Mouse (Mus musculus): ENCODE data around the gene Vkorc1l1. TPM values are rescaled to one million over a fixed set of nuclear protein-coding genes. Genes with fewer than 3 reads are reported as not detected.

Gene Vkorc1l1
- polyA plus RNA-seq, 1 experiment from 2014 or later = 13.3 TPM

Other genes with a start within 250 kb of the Vkorc1l1 start
- not detected in 2 replicates for gene Sept14, start 233.5 kb upstream of the Vkorc1l1 start, polyA plus RNA-seq (2015; fragmentation: Nextera tagmentation; extraction: Ambion mirVana)
- 152 and 161 TPM in 2 replicates for gene Mrps17, start 226.5 kb upstream of the Vkorc1l1 start, polyA plus RNA-seq (2015; fragmentation: Nextera tagmentation; extraction: Ambion mirVana)
- 398 and 419 TPM in 2 replicates for gene Nipsnap2, start 216.9 kb upstream of the Vkorc1l1 start, polyA plus RNA-seq (2015; fragmentation: Nextera tagmentation; extraction: Ambion mirVana)
- 27.7 and 33.4 TPM in 2 replicates for gene Psph, start 154.5 kb upstream of the Vkorc1l1 start, polyA plus RNA-seq (2015; fragmentation: Nextera tagmentation; extraction: Ambion mirVana)
- 16.3 and 21.4 TPM in 2 replicates for gene Sumf2, start 95.0 kb upstream of the Vkorc1l1 start, polyA plus RNA-seq (2015; fragmentation: Nextera tagmentation; extraction: Ambion mirVana)
- 1,037 and 1,041 TPM in 2 replicates for gene Chchd2, start 54.5 kb upstream of the Vkorc1l1 start, polyA plus RNA-seq (2015; fragmentation: Nextera tagmentation; extraction: Ambion mirVana)
- 2.3 TPM in 2 replicates for gene Zbed5, start 46.2 kb upstream of the Vkorc1l1 start, polyA plus RNA-seq (2015; fragmentation: Nextera tagmentation; extraction: Ambion mirVana)
- 1.9 and 2.2 TPM in 2 replicates for gene Phkg1, start 43.4 kb upstream of the Vkorc1l1 start, polyA plus RNA-seq (2015; fragmentation: Nextera tagmentation; extraction: Ambion mirVana)
- 1.7 and 2.3 TPM in 2 replicates for gene Nupr1l, start 33.4 kb upstream of the Vkorc1l1 start, polyA plus RNA-seq (2015; fragmentation: Nextera tagmentation; extraction: Ambion mirVana)
- gene Gusb, start 61.1 kb downstream of the Vkorc1l1 start, polyA plus RNA-seq (2015; fragmentation: Nextera tagmentation; extraction: Ambion mirVana) = 36.8 and 40.1 TPM in 2 replicates
- gene Asl, start 87.3 kb downstream of the Vkorc1l1 start, polyA plus RNA-seq (2015; fragmentation: Nextera tagmentation; extraction: Ambion mirVana) = 20.8 and 23.0 TPM in 2 replicates
- 24.4 and 26.2 TPM in 2 replicates for gene Crcp, start 87.3 kb downstream of the Vkorc1l1 start, polyA plus RNA-seq (2015; fragmentation: Nextera tagmentation; extraction: Ambion mirVana)
- gene Tpst1, start 131.4 kb downstream of the Vkorc1l1 start, polyA plus RNA-seq (2015; fragmentation: Nextera tagmentation; extraction: Ambion mirVana) = 26.5 and 27.6 TPM in 2 replicates
- gene Kctd7, start 202.9 kb downstream of the Vkorc1l1 start, polyA plus RNA-seq (2015; fragmentation: Nextera tagmentation; extraction: Ambion mirVana) = 5.5 and 5.6 TPM in 2 replicates
- 21.6 and 22.0 TPM in 2 replicates for gene Rabgef1, start 229.8 kb downstream of the Vkorc1l1 start, polyA plus RNA-seq (2015; fragmentation: Nextera tagmentation; extraction: Ambion mirVana)